Mouse (Mus musculus) CH12.LX (cell line): Measurements from ENCODE around the gene Spon2. TPM values are rescaled to one million over a fixed set of nuclear protein-coding genes. Genes with fewer than 3 reads are reported as not detected.

Experiments used
- DNase-seq: peaks from one replicate; pipeline ENCODE4 v3.0.0-alpha.2; 2013; ENCODE audit errors: extremely low read depth
- H3K27ac ChIP-seq: 2 replicates; pipeline ENCODE4 v1.5.1; 2012; ENCODE audit warnings: low read depth, mild to moderate bottlenecking, control low read depth, moderate library complexity; ENCODE audit not compliant: insufficient read depth
- H3K27me3 ChIP-seq: replicated peaks from 2 replicates; pipeline ENCODE3; 2012; ENCODE audit warnings: inconsistent platforms
- H3K36me3 ChIP-seq, 2 experiments: replicated peaks in 1 of 2; 2 replicates each; pipeline versions ENCODE3 to v1.6.1; 2012; ENCODE audit warnings: inconsistent platforms in 1 of 2, low read length in 1 of 2, mild to moderate bottlenecking in 1 of 2, mixed read lengths in 1 of 2, moderate library complexity in 1 of 2; ENCODE audit not compliant: control insufficient read depth in 1 of 2, insufficient read depth in 1 of 2
- H3K4me1 ChIP-seq, 2 experiments: 2 replicates each; pipeline ENCODE4 v1.6.1; 2012; ENCODE audit warnings: inconsistent platforms in 1 of 2, moderate library complexity in 1 of 2; ENCODE audit not compliant: insufficient read depth in 2 of 2, control insufficient read depth in 1 of 2
- H3K4me2 ChIP-seq: 2 replicates; pipeline ENCODE4 v1.6.1; 2012; ENCODE audit warnings: low read depth, mild to moderate bottlenecking, control low read depth; ENCODE audit not compliant: poor library complexity, insufficient read depth, severe bottlenecking
- H3K4me3 ChIP-seq, 3 experiments: fragments of 150-350 bp in 1 of 3; sonication (generic) in 1 of 3; replicated peaks in 1 of 3; 2 replicates each; pipeline versions ENCODE3 to v1.5.1; 2011 to 2012; ENCODE audit warnings: low read depth in 2 of 3, low read length in 2 of 3, mild to moderate bottlenecking in 2 of 3, moderate library complexity in 2 of 3, control low read depth in 1 of 3, improper control_type of control experiment in 1 of 3, inconsistent platforms in 1 of 3, mixed read lengths in 1 of 3; ENCODE audit not compliant: poor library complexity in 1 of 3
- H3K79me2 ChIP-seq: replicated peaks from 2 replicates; pipeline ENCODE4 v1.6.1; 2012; ENCODE audit warnings: mild to moderate bottlenecking, moderate library complexity; ENCODE audit not compliant: control insufficient read depth, poor library complexity, insufficient read depth, severe bottlenecking; ENCODE audit errors: extremely low read depth
- H3K9ac ChIP-seq: 2 replicates; pipeline ENCODE4 v1.6.1; 2012; ENCODE audit warnings: low read depth, mild to moderate bottlenecking, control low read depth, moderate library complexity; ENCODE audit not compliant: insufficient read depth
- H3K9me3 ChIP-seq: replicated peaks from 2 replicates; pipeline ENCODE3; 2012; ENCODE audit warnings: low read length, inconsistent platforms, mixed read lengths
- E2F4 ChIP-seq: IDR thresholded peaks from 2 replicates; pipeline ENCODE4 v1.6.1; 2011; ENCODE audit warnings: low read depth, low read length, improper control_type of control experiment; ENCODE audit not compliant: insufficient replicate concordance
- EP300 ChIP-seq: IDR thresholded peaks from 2 replicates; pipeline ENCODE4 v1.6.1; 2011; ENCODE audit warnings: low read length, improper control_type of control experiment
- ETS1 ChIP-seq: conservative IDR thresholded peaks from 2 replicates; pipeline ENCODE4 v1.6.1; 2012; ENCODE audit warnings: low read depth, mild to moderate bottlenecking, inconsistent platforms, low read length, improper control_type of control experiment, moderate library complexity
- JUND ChIP-seq: conservative IDR thresholded peaks from 2 replicates; pipeline ENCODE4 v1.6.1; 2011; ENCODE audit warnings: low read depth, low read length, improper control_type of control experiment
- MAX ChIP-seq: IDR thresholded peaks from 2 replicates; pipeline ENCODE4 v1.6.1; 2011; ENCODE audit warnings: low read length, improper control_type of control experiment
- NRF1 ChIP-seq: IDR thresholded peaks from 2 replicates; pipeline ENCODE4 v1.6.1; 2014; ENCODE audit warnings: low read depth, mild to moderate bottlenecking, inconsistent platforms, low read length, improper control_type of control experiment, moderate library complexity
- POLR2AphosphoS2 ChIP-seq: IDR thresholded peaks from 2 replicates; pipeline ENCODE4 v1.6.1; 2011; ENCODE audit warnings: low read depth, low read length, improper control_type of control experiment
- RCOR1 ChIP-seq: conservative IDR thresholded peaks from 2 replicates; pipeline ENCODE4 v1.6.1; 2012; ENCODE audit warnings: low read depth, mild to moderate bottlenecking, inconsistent platforms, low read length, improper control_type of control experiment
- TCF12 ChIP-seq: IDR thresholded peaks from 2 replicates; pipeline ENCODE4 v1.6.1; 2014; ENCODE audit warnings: low read depth, mild to moderate bottlenecking, inconsistent platforms, low read length, improper control_type of control experiment
- UBTF ChIP-seq: IDR thresholded peaks from 2 replicates; pipeline ENCODE4 v1.6.1; 2012; ENCODE audit warnings: low read depth, mild to moderate bottlenecking, inconsistent platforms, low read length, improper control_type of control experiment, moderate library complexity
- USF1 ChIP-seq: IDR thresholded peaks from 2 replicates; pipeline ENCODE4 v1.6.1; 2014; ENCODE audit warnings: low read depth, mild to moderate bottlenecking, inconsistent platforms, low read length, improper control_type of control experiment
- ZC3H11A ChIP-seq: IDR thresholded peaks from 2 replicates; pipeline ENCODE4 v1.6.1; 2012; ENCODE audit warnings: low read depth, mild to moderate bottlenecking, inconsistent platforms, low read length, improper control_type of control experiment
- ZMIZ1 ChIP-seq: IDR thresholded peaks from 2 replicates; pipeline ENCODE4 v1.6.1; 2012; ENCODE audit warnings: low read depth, mild to moderate bottlenecking, inconsistent platforms, low read length, improper control_type of control experiment
- ZNF384 ChIP-seq: IDR thresholded peaks from 2 replicates; pipeline ENCODE4 v1.6.1; 2012; ENCODE audit warnings: low read depth, low read length, improper control_type of control experiment, inconsistent platforms
- dilution Hi-C: fragments of 300-500 bp; cut with MboI; formaldehyde crosslinking; loops from 2 replicates; pipeline ENCODE4 v1.14.3; 2020; ENCODE audit warnings: low sequenced_read_pairs; ENCODE audit not compliant: extremely low pct_unique_long_range_greater_than_20kb, extremely low pct_ligation_motif_present
- in situ Hi-C: fragments of 300-500 bp; cut with MboI; formaldehyde crosslinking; loops from 3 replicates; pipeline ENCODE4 v1.14.3; 2019; ENCODE audit warnings: low sequenced_read_pairs, low pct_ligation_motif_present, low pct_unique_long_range_greater_than_20kb, mixed read lengths
- polyA plus RNA-seq: library from polyadenylated mRNA; unstranded; fragments of >175 nt; gene quantifications from 2 replicates; pipeline ENCODE4 v1.2.1, GENCODE M21; 2012; ENCODE audit warnings: low read depth; ENCODE audit not compliant: insufficient read length
- total RNA-seq, 2 experiments: library from RNA; depleted of rRNA; stranded (reverse); fragments of 300-350 nt in 1 of 2; fragments of >200 nt in 1 of 2; gene quantifications; 2 replicates each; pipeline ENCODE4 v1.2.3; 2012 to 2014

The Spon2 gene
- total and polyA plus RNA-seq, 3 experiments: not detected

GRCm38 (mm10) chr5:33203171-33203565, 15.1 kb downstream of the Spon2 start:
- H3K9ac ChIP-seq: no peak overlapping the region
- dilution Hi-C loops: no loop called here
- TF ChIP-seq E2F4: no peak
- TF ChIP-seq, all 38 proteins: peak for 0
- Histone ChIP-seq H3K79me2 (no peaks in the 10 kb centered on the region), H3K4me1 (peaks cover 0 to 8% of the 10 kb centered on the region in 2 experiments; a peak in 2 of 4 replicates), H3K4me3 (no peak overlapping the region), H3K27ac (no peak overlapping the region), H3K4me2 (no peak overlapping the region), H3K27me3 (peaks cover 9% of the 10 kb centered on the region), H3K9me3 (no peaks in the 10 kb centered on the region), H3K36me3 (no peaks in the 10 kb centered on the region)
- no peak for DNase-seq
- in situ Hi-C loops: no loop called here

GRCm38 (mm10) chr5:33202516-33203170, 15.6 kb downstream of the Spon2 start:
- Histone ChIP-seq H3K9ac (no peak overlapping the region), H3K79me2 (no peaks in the 10 kb centered on the region), H3K4me3 (no peak overlapping the region), H3K27me3 (peaks cover 9% of the 10 kb centered on the region), H3K4me1 (peaks cover 0 to 7% of the 10 kb centered on the region in 2 experiments; a peak in 2 of 4 replicates), H3K9me3 (no peaks in the 10 kb centered on the region), H3K4me2 (no peak overlapping the region), H3K36me3 (no peaks in the 10 kb centered on the region), H3K27ac (no peak overlapping the region)
- TF ChIP-seq MAX: no peak
- no peak for TF ChIP-seq RCOR1
- no peak for TF ChIP-seq ZC3H11A
- no peak for TF ChIP-seq ZNF384
- TF ChIP-seq JUND: no peak
- no peak for TF ChIP-seq ETS1
- no peak for TF ChIP-seq ZMIZ1
- TF ChIP-seq E2F4: no peak
- no peak for TF ChIP-seq UBTF
- no peak for TF ChIP-seq POLR2AphosphoS2
- no peak for TF ChIP-seq NRF1
- no peak for TF ChIP-seq TCF12
- no peak for TF ChIP-seq EP300
- no peak for TF ChIP-seq USF1
- in situ Hi-C loops: no loop called here
- no peak for DNase-seq
- dilution Hi-C loops: no loop called here
